Mouse (Mus musculus): ENCODE measurements around the gene Hap1.
"Not testable (repeated sequence)": the region's sequence is repeated elsewhere in the genome, so short reads cannot be mapped to it uniquely, and the experiment has no call there.

The Hap1 gene

DNA sequence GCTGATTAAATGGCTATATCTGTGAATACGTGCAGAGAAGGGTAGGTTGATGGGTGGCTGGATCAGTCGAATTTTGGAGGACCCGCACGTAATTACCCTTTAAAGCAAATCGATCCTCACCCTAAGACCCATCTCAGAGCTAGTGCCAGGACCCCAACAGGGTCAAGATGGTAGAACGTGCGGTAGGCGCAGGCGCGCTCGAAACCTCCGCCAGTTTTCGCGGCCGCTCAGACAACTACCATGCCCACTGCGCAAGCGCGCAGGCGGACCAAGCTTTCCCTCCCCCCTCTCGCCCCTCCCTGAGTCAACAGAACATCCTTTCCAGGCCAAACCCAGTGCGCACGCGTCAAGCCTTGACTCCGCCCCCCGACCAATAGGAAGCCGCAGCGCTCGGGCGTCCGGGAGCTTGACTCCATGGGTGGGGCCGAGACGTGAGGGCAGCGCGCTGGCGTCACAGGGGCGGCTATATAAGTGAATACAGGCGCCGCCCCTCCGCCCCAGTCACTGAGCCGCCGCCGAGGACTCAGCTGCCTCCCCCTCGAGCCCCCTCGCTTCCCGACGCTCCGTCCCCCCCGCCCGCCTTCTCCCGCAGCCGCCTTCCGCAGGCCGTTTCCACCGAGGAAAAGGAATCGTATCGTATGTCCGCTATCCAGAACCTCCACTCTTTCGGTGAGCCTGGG lies 36.3 kb downstream of the Hap1 start, which contains the start of gene Eif1:
Eif1 (plus strand) TSS at position 394 of the 680 bp plus-strand sequence.
- DNase-seq (ENCODE audit: low read depth, low spot score): peak; percentile 100

DNA sequence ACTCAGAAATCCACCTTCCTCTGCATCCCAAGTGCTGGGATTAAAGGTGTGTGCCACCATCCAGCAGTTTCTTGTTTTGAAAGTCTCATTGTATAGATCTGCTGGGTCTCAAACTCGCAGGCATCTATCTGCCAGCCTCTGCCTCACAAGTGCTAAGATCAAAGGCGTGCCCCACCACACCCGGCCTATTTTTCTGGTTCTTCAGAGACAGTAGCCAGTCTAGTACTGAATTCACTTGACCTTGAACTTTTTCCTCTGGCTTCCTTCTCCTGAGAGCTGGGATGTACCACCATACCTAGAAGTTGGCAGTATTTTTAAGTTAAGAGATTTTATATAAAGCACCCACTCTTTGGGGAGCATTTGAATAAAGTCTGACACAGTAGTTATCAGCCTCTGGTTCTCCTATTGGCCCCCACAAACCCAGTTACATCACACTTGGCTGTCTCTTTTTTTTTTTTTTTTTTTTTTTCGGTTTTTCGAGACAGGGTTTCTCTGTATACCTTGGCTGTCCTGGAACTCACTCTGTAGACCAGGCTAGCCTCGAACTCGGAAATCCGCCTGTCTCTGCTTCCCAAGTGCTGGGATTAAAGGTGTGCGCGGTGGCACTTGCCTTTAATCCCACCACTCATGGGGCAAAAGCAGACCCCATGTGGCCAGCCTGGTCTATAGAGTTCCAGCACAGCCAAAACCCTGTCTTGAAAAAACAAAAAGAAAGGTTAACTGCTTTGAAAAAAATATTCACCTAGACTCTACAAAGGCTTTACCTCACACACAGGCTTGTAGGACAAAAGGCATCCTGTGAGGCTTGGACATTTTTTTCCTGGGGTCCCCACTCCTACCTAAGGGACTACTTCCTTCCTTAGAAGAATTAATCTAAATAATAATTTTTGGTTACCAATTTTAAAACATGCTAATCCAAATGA lies 37.1 kb downstream of the Hap1 start:
- DNase-seq (ENCODE audit: low read depth, low spot score): no peak

DNA sequence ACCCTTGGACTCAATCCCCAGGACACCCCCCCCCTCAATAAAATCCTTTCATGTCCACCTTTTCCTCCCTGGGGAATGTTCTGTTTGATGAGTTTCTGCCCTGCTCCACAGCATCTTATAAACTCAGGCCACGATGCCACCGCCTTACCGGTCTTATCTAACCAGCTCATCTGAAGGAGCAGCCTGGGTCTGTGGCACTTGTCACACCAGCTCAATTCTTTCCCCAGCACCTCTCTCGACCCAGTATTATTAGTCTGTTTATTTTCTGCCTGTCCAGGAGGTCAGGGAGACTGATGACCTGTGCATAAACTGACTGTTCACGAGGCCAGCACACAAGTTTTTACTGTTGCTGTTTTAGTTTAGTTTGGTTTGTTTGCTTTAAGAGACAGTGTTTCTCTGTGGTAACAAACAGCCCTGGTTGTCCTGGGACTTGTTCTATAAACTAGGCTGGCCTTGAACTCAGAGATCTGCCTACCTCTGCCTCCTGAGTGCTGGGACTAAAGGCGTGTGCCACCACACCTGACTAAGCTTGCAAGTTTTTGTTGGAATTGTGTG lies 38.0 kb downstream of the Hap1 start:
- no peak for DNase-seq (ENCODE audit: low read depth, low spot score)

DNA sequence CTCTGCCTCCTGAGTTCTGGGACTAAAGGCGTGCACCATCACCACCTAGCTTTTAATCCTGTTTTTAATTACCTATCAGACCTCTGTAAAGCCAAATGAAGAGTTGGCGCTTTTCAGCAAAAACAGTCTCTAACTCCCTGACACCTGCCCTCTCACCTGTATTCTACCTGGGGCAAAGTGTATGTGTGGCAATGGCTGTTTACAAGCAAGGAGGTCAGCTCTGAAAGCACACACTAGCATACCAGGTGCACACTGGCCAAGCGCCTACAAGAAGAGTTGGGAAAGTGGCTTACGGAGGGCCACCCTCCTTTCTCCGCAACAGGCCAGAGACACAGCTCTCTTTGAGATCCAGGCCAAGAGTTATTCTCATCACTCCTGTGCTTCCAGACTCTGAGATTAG lies 40.5 kb downstream of the Hap1 start:
- no peak for DNase-seq (ENCODE audit: low read depth, low spot score)

DNA sequence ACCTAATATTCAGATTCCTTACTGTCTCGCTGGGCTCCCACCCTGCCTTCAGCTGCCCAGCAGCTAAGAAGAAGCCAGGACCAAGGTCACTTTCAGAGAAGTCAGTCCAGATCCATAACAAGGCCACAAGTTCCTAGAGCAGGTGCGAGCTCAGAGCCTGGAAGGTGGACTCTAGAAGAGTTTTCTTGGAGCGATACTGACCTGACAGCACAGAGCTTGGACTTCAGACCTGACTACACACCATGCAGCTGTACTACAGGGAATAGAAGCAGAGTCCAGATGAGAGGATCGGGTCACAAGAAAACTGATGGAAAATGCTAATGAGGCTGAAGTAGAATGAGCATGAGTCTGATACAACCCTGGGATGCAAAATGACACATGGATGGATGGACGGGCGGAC lies 42.5 kb downstream of the Hap1 start:
- no peak for DNase-seq (ENCODE audit: low read depth, low spot score)

DNA sequence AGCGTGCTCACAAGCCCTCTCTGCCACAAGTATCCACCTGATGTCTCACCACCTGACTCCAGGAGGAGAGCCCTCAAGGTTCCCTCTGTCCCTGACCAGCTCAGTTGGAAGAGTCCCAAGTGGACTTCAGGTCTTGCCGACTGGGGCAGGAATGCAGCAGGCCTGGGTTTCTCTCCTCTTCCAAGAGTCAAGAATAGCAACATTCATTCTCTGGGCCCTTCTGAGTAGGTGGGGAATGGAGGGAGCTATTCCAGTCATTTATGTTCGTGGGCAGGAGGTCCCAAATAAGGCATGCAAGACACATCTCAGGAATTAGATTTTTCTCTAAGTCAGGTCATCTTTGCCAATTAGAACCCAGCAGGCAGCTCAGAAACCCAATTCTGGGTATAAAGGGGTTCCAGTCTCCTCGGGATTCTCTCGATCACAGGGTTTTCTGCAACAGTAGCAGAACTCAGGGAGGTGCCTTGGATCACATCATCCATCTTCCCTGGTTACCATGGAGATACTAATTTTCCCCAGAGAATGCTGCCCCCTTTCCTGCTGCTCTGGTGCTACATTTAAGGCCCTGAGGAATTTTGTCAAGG lies 43.7 kb downstream of the Hap1 start:
- DNase-seq (ENCODE audit: low read depth, low spot score): no peak

DNA sequence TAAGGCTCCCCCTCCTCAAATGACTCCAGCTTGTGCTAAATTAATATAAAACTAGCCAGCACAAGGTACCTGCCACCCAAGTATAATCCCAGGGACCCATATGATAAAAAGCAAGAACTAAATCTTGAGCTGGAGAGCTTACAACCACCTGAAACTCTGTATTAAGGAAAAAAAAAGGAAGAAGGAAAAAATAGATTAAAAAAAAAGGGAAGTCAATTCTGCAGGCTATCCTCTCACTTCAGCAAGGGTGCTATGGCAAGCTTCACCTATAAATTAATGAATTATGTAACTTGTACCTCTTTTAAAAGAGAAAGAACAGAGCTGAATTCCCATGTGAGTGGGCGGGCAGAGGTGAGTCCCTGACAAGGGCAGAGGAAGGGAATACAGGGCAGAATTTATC lies 44.3 kb downstream of the Hap1 start:
- no peak for DNase-seq (ENCODE audit: low read depth, low spot score)

DNA sequence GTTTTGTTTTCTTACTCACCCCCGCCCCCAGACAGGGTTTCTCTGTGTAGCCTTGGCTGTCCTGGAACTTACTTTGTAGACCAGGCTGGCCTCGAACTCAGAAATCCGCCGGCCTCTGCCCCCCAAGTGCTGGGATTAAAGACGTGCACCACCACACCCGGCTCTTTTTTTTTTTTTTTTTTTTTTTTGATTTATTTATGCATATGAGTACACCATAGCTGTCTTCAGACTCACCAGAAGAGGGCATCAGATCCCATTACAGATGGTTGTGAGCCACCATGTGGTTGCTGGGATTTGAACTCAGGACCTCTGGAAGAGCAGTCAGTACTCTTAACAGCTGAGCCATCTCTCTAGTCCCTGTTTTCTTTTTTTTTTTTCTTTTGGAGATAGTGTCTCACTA lies 47.3 kb downstream of the Hap1 start:
- DNase-seq (ENCODE audit: low read depth, low spot score): not testable (repeated sequence)

DNA sequence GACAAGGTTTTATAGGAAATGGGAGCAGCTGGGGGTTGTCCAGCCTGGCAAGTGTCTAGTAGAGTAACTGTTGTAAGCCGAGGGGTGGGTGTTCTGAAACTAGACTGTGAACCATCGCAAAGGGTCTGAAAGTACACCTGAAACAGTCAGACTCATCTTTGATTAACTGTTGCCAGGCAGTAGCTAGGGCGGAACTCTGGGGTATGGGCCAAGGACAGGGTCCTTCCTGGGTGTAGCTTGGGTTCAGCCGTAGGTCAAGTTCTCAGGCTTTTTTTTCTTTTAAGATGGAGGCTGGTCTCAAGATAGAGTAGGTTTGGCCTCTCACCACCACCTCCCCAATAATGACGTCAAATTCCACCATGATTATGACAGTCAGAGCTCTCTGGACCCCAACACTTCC lies 48.0 kb downstream of the Hap1 start:
- DNase-seq (ENCODE audit: low read depth, low spot score): no peak

DNA sequence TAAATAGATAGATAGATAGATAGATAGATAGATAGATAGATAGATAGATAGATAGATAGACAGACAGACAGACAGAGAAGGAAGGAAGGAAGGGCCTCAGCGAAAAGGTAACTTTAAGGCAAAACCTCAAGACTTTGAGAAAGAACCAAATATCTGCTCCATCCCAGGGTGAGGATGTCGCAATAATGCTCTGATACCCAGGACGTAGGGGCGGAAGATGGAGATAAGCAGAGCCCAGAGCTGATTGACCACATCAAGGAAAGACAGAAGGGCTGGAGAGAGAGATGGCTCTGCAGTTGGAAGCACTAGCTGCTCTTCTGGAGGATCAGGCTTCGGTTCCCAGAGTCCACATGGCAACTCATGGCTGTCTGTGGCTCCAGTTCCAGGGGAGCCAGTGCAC lies 54.6 kb downstream of the Hap1 start:
- DNase-seq (ENCODE audit: low read depth, low spot score): no peak

DNA sequence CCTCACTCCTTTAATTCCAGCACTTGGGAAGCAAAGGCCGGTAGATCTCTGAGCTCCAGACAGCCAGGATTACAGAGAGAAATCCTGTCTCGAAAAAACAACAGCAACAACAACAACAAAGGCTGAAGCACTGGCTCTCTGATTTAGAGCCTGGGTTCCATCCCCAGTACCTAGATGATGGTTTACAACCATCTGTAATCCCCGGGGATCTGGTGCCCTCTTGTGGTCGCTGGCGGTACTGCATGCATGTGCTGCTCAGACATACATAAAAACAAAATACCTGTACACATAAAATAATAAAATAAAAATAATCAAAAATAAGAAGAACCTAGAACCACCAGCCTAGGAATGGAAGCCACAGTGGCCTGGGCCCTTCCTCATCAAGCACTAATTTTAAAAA lies 55.6 kb downstream of the Hap1 start:
- DNase-seq (ENCODE audit: low read depth, low spot score): peak; percentile 73

DNA sequence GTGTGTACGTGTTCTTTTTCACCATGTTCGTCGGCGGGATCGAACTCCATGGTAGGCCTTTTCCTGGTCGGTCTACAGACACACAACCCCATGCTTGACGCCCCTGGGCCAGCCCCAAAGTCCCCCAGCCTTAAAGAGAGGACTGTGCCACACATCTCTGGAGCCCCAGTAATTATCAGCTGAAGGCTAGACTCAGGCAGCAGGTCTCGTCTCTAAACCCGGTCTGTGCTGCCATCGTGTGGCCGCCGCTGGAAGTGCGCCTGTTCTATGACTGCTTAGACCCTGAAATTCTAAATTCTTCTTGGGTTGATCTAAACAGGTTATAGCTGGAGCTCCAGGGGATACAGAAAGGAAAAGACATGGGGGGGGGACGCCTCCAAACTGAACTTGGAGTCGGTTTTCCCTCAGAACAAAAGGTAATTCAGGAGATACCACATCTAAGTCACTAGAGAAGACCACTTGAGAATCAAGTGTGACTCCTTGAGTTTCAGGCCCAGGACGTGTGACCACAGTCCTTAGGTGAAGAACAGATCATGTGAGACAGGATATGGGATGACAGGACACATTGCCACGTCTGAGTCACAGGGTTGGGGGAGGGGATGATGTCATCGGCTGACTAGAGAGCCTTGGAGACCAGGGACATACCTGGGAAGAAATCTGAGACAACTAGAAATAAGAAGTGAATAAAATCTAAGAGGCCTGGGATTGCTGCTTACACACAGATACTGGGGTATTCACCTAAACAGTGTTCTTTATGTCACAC lies 57.5 kb downstream of the Hap1 start:
- peak; percentile 82 for DNase-seq (ENCODE audit: low read depth, low spot score)

DNA sequence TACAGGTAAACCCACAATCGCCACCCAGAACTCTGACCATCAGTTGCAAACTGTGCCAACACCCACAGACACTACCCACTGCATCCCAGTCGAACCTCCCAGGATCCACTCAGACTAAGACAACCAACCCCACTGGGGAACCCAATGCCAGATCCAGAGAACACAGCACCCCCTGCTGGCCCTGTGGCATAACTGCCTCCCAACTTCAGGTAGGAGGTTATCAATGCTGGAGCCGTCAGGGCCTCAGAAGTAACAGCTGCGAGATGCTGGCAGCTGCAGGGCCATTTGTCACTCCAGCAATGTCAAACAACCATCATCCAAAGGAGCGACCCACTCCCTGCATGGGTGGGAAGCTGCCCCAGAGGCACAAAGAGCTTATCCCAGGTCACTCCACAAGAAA lies 58.1 kb downstream of the Hap1 start:
- DNase-seq (ENCODE audit: low read depth, low spot score): peak; percentile 60
